Mouse (Mus musculus): ENCODE data around the gene Lemd2.
A peak's percentile ranks its signal among the peaks of the same experiment; 100 is the strongest.

Gene Lemd2

GRCm38 (mm10) chr17:27154881-27155280 is 49.4 kb downstream of the Lemd2 start:
- DNase-seq: peak; percentile 92

- peak; percentile 98 for DNase-seq
These were observed 50.0 kb downstream of the Lemd2 start for GRCm38 (mm10) chr17:27154256-27154655.

GRCm38 (mm10) chr17:27153773-27154193 is 50.5 kb downstream of the Lemd2 start:
- peak; percentile 98 for DNase-seq

DNA sequence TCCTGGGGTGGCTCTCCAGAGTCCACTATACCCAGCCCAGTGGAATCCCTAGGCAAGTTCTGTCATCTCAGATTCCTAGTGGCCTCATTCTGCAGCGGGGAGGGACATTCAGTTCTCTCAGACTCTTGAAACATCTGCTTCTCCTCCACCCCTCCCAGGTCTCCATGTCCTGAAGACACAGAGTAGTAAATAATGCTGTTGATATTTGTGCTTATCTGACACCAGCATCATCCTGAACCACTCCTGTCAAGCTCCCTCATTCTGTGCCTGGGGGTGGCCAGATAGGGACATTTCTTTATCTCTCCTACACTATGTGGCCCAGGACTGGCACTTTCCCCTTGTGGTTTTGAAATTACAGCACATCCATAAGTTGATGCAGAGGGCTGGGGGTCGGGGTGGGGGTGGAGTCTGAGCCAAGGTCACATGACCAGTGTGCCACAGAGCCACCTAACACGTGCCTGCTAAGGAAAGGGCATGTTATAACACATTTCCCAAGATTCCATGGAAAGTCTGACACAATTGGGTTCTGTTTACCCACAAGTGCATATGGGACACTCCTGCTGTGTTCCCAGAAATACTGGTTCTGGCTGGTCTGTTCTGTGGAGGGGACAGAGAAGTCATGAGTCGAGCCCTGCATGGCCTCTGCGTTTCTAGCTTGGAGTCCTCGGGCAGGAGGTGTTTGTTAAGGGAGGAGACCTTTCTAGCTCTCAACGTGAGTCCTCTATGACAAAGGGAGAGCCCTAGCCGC is 51.1 kb downstream of the Lemd2 start:
- peak; percentile 93 for DNase-seq

GRCm38 (mm10) chr17:27151411-27151810 is 52.9 kb downstream of the Lemd2 start:
- peak; percentile 87 for DNase-seq

DNA sequence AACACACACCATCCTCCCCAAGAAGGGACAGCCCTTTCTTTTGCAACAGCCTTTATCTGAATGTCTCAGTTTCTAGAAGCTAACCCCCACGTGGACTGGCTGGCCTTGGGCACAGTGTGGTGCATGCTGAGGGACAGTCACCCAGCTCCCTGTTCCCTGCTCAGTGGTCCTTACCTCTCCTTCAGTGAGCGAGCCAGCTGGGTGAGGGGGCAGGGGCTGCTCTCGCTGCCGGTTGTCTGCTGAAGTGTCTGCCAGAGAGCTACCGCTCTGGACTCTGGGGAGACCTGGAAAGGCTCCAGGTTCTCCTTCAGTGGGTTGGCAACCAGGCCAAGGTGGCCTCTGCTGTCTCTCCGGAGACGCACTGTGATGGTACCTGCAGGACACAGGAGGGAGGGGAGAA is 53.4 kb downstream of the Lemd2 start:
- DNase-seq: peak; percentile 92

- no peak for DNase-seq
These were observed 57.8 kb downstream of the Lemd2 start for GRCm38 (mm10) chr17:27146323-27146923.

- no peak for DNase-seq
These were observed 60.1 kb downstream of the Lemd2 start for GRCm38 (mm10) chr17:27144152-27144551.

GRCm38 (mm10) chr17:27141971-27142450 is 62.3 kb downstream of the Lemd2 start:
- DNase-seq: peak; percentile 97

DNA sequence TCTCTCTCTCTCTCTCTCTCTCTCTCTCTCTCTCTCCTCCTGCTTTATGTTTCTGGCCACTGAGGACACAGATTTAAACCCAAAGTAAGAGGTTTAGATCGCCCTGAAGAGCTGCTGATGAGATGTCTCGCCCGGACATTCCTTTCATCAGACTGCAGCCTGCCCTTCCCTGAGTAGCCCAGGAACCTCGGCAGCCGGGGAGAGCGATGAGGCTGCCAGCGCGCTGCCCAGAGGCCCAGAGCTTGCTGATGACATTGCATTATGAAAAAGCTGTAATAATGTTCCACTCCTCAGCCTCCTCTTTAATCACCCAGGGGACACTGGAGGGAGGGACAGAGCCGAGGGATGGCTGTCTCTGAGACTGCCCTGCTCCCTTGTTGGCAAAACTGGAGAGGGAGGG is 64.0 kb downstream of the Lemd2 start:
- DNase-seq: no peak
